Mouse (Mus musculus): Measurements from ENCODE around the gene Ikbke.
"Not testable (repeated sequence)": the region's sequence is repeated elsewhere in the genome, so short reads cannot be mapped to it uniquely, and the experiment has no call there.

Ikbke gene

GRCm38 (mm10) chr1:131280280-131280679 lies 874 bp upstream of the Ikbke start:
- no peak for DNase-seq

- no peak for DNase-seq
These were observed 575 bp downstream of the Ikbke start for GRCm38 (mm10) chr1:131278606-131279455.

- no peak for DNase-seq
These were observed 2.6 kb downstream of the Ikbke start for GRCm38 (mm10) chr1:131276831-131277230.

GRCm38 (mm10) chr1:131275577-131275976 lies 3.8 kb downstream of the Ikbke start:
- DNase-seq: no peak

DNA sequence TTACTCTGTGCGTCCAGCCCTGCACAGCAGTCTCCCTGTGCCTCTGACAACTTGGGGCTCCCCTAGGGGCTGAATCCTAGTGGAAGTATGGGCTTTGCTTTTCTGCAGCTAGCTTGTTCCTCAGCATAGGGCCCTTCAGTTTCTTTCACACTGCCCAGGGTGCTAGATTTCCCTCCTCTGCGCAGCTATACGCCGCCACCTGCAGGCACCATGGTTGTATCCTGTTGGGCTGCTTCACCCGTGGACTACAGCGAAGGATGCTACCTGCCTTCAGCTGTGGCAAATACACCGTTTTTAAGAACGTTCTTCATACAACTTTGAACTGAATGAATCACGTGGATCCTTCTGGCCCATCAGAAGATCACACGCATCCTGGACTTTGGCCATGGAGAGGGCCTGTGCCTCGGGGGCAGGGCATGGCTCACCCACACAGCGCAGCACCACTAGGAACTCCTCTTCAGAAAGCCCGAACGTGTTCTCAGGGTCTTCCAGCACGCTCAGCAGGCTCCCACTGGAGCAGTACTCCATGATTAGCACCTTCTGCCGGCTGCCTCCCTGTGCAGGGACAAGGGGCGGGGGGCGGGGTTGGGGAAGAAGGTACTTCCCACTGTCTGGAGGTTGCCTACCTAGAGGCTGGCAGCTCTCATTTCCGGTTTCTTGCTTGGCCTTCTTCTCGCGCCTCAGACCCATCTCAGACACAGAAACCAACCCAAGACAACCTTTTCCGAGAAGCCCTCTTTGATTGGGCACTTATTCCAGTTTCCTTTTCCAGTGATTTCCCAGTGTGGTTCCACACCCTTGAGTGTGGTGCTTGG lies 4.5 kb downstream of the Ikbke start:
- no peak for DNase-seq

DNA sequence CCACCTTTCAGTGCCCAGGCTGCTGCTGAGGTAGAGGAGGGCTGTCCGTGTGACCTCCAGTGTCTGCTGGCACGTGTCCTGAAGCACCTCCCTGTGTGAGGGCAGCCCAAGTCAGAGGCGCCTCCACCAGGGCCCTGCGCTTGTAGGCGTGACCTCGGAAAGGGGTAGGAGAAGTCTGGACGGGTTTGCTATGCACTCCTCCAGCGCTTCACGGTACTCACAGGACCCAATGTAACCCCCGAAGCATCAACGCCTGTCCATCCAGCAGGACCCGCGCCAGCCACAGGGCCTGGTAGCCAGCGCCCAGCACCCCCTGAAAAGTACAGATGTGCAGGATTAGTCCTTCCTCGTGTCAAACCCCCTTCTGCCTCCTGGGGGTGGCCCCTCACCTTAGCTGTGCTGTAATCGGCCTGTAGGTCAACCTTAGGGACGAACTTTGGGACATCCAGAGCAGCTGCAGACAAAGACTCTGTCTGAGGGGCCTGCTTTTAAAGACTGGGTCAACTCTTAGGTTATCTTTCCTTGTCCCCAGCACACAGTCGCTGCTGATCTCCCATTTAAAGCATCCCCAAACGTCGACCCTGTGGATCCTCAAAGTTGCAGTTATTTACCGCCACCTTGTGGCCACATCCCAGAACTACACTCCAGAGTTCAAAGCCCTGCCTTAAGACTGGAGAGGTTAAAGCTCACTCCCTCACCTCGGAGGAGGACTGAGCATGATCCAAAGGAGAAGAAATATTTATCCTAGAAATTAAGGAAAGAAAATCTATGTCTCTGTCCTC lies 9.4 kb downstream of the Ikbke start:
- peak; percentile 80 to 85 for DNase-seq

DNA sequence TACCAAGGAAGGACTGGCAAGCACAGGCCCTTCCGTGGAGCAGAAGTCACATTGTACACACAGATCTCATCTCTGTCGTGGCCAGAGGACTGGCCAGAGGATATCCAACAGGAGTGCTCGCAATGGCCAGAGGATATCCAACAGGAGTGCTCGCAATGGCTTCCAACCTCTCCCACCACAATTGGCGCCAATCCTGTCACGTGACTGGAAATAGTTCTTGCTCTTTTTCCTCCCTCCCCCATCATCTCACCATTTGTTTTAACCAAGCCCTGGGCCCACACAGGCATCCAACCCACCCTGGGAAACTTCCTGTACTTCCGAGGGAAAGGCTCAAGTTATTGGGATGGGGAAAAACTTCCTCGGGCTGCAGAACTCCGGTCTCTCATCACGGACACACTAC lies 10.6 kb downstream of the Ikbke start:
- no peak for DNase-seq

- DNase-seq: no peak
These were observed 15.5 kb downstream of the Ikbke start for GRCm38 (mm10) chr1:131263905-131264304.

DNA sequence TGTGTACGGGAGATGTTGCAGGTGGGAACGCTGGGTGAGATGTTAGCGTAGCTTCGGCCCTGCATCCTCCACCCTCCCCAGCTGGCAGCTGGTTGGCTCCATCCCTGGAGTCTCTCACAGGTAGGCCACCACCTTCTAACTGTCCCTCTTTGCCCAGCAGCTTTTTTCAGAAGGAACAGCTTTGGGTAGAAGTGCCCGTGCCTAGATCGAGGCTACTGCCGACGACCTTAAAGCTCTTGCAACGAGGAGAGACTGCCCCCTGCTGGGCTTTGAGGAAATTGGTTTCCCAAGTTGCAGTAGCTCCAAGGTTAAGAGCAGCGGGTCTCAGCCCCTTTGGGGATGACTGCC lies 19.1 kb downstream of the Ikbke start:
- peak; percentile 72 to 81 for DNase-seq

DNA sequence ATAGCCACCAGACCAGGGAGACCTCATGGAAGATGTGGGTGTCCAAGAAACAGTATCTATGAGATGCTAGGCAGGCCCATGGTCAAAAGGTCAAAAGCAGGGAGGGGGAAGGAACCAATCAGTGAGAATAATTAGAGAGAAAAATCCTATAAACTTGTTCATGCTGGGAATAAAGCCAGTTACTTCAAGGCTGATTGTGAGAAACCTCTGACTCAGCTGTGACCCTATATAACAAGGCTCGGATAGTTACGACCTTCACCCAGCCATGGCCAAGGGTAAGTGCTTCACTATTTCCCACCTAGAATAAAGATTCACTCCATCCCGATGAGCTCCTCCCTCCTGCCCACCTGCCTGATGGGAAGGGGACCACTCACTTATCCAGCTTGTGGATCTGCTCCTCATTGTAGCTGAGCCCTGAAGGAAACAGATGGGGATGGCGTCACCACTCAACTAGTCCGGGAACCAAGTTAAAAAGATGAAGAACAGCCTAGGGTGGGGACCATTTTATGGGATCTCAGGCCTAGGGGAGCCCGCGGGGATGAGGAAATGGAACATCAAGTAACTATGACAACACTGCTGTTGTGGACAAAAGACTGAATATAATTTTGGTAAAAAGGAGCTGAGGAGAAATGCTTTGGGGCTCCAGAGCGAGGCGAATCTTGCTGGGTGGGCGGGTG lies 19.6 kb downstream of the Ikbke start:
- no peak for DNase-seq

GRCm38 (mm10) chr1:131257288-131257687 lies 22.1 kb downstream of the Ikbke start:
- no peak for DNase-seq

DNA sequence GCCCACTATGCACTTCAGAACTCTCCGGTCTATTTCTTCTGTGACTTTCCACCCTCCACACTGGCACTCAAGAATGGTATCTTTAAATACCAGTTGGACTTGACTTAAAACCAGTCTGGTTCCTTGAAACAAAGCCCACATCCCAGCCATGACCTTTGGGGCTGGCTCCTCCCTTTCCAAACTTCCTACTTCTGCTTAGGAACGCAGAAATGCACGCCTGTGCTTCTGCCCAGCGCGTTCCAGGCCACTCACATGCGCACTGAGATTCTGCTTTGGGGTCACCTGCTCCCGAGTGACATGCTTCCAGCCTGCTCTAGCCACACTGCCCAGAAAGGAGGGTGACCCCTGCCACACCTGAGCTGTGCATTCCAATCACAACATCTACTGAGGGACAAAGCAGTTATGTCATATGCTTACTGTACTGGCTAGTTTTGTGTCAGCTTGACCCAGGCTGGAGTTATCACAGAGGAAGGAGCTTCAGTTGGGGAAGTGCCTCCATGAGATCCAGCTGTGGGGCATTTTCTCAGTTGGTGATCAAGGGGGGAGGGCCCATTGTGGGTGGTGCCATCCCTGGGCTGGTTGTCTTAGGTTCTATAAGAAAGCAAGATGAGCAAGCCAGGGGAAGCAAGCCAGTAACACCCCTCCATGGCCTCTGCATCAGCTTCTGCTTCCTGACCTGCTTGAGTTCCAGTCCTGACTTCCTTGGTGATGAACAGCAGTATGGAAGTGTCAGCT lies 26.7 kb downstream of the Ikbke start:
- not testable (repeated sequence) for DNase-seq

DNA sequence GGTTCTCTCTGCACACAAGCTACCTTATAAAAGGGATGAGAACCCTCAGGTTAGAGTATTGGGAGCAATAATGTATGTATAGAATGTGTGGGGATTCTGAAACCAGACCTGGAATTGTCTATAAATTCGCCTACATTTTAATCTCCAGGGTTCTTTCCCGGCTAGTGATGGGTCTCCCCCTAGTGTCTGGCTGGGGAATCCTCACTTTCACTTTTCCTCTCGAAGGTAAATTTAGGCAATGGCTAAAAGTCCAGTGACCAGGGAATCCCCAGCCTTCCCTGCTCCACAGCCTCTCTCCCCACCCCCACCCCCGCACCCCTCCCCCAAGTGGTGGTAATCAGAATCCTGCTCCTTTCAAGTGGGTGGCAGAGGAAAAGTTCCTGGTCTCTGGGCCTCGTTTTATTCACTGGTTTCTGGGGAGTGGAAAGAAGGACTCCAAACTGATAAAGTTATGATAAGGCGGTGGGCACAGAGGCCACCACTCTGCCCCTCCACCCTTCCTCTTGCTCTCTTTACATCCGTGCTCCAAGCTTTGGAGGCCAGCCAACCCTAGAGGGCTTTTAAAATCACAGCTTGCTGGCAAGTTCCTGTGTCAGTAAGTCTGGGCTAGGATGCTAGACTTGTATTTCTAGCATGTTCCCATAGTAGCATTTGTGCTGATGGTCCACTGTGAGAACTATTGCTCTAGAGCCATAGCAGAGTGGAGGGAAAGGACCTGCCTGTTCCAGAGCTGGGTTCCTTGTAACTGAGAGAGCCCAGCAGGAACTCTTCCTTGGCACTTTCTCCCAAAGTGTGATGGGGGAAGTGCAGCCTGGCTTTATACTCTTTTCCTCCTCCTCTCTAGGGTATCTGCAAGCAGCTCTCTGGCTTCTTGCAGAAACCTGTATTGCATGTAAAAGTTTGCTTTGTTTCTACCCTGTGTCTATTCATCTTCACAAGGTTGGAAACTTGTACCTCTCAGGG lies 32.7 kb downstream of the Ikbke start:
- DNase-seq: peak; percentile 71 to 72

- DNase-seq: peak; percentile 60 to 65
These were observed 33.5 kb downstream of the Ikbke start for GRCm38 (mm10) chr1:131245926-131246325.

GRCm38 (mm10) chr1:131245089-131245856 lies 34.1 kb downstream of the Ikbke start, which contains the start of gene Rassf5:
Gene Rassf5, minus strand, starts transcription at chr1:131245258.
- DNase-seq: peak; percentile 78 to 89

- DNase-seq: peak; percentile 58 to 69
These were observed 34.8 kb downstream of the Ikbke start for GRCm38 (mm10) chr1:131244536-131245088.

- no peak for DNase-seq
These were observed 36.5 kb downstream of the Ikbke start for GRCm38 (mm10) chr1:131242956-131243355.

- DNase-seq: peak; percentile 44 to 55
These were observed 39.7 kb downstream of the Ikbke start for GRCm38 (mm10) chr1:131239576-131240193.

DNA sequence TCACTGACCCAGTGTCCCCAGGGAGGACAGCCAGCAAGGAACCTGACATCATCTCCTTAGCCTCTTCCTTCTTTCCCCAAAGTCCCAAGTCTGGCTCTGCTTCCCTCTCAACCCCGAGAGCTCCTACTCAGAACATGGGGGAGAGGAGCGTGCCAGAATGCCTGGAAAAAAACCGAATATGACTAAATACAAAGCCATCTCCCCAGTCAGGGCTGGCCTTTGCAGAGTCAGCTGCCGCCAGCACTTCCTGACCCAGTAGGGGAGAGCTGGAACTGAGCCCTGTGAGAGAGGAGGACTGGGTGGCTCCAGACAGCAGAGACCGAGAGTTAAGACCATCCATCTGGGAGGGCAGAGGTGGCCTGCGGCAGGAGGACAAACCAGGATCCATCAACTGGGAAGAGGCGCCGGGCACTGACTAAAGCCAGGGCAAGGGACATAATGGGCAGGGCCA lies 40.5 kb downstream of the Ikbke start:
- peak; percentile 60 to 73 for DNase-seq
